Mouse (Mus musculus) E14TG2a.4 (cell line): ENCODE results near the gene Ampd1.

Source experiments
- CTCF ChIP-seq: conservative IDR thresholded peaks from 2 replicates; pipeline ENCODE4 v1.5.1; 2014; ENCODE audit warnings: low read length
- POU5F1 ChIP-seq: IDR thresholded peaks from 2 replicates; pipeline ENCODE4 v1.6.1; 2014; ENCODE audit warnings: low read length, borderline replicate concordance

DNA sequence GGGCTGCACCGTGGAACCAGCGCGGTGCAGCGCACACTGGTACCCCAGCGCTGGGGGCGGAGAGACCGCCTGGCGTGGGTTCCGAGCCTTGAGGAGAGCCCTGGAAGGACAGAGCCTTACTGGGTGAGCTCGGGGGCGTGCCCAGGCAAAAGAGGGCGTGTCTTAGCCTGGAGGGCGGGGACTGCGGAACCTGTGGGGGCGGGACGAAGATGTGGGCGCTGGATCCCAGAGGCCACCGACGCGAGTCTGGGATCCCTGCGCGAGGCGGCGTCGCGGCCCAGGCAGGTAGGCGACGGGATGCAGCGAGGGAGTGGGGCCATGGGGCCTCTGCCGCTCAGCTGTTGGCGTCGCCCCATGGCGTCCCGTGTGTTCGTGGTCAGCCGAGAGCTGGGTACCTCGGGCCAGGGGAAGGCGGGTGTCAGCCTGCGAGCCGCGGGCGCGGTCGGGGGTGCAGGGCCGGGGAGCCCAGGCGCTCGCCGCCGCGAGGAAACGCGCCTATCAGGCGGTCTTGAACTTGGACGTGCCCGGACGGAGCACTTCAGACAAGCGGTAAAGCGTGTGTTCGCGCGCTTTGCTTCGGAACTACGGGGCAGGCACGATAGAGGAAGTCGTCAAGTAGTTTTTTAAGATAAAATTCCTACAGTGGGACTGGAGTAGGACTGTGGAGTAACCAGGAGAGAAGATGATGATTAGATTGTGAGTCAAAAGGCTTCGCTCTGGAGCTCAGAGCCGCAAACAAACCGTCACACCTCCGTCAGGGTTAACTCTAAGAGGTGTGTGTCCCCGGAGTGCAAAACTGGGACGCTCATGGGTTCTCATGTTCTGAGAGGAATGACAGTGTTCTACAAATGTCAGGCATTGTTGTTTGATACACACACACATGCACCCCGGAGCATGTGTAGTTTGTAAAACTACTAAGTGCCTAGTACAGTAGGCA lies 28.9 kb downstream of the Ampd1 start, which contains the start of gene Dennd2c:
- no peak for TF ChIP-seq CTCF
- no peak for TF ChIP-seq POU5F1
